Mouse (Mus musculus) embryonic facial prominence, embryonic 13.5 days (tissue): ENCODE results near the gene Hoxd12. TPM values are rescaled to one million over a fixed set of nuclear protein-coding genes. Genes with fewer than 3 reads are reported as not detected.

ENCODE experiments used
- ATAC-seq: fragments of 200-750 bp; cut with Nextera tagmentation; 2 replicates; pipeline ENCODE4 v1.8.0; 2017; ENCODE audit warnings: low read depth; ENCODE audit not compliant: insufficient number of reproducible peaks, insufficient read depth, low FRiP score, low TSS enrichment
- H3K27ac ChIP-seq: fragments of 300-500 bp; sonication (generic); 2 replicates; pipeline ENCODE4 v1.5.1; 2015; ENCODE audit warnings: moderate library complexity, mild to moderate bottlenecking, inconsistent platforms
- H3K27me3 ChIP-seq: fragments of 300-500 bp; sonication (generic); 2 replicates; pipeline ENCODE4 v1.6.1; 2015; ENCODE audit warnings: mild to moderate bottlenecking, inconsistent platforms
- H3K36me3 ChIP-seq: fragments of 300-500 bp; sonication (generic); 2 replicates; pipeline ENCODE4 v1.6.1; 2015; ENCODE audit warnings: mild to moderate bottlenecking, inconsistent platforms
- H3K4me1 ChIP-seq: fragments of 300-500 bp; sonication (generic); 2 replicates; pipeline ENCODE4 v1.6.1; 2015; ENCODE audit warnings: inconsistent platforms
- H3K4me2 ChIP-seq: fragments of 300-500 bp; sonication (generic); 2 replicates; pipeline ENCODE4 v1.6.1; 2015; ENCODE audit warnings: moderate library complexity, mild to moderate bottlenecking, inconsistent platforms
- H3K4me3 ChIP-seq: fragments of 300-500 bp; sonication (generic); 2 replicates; pipeline ENCODE4 v1.5.1; 2015; ENCODE audit warnings: mild to moderate bottlenecking, inconsistent platforms
- H3K9ac ChIP-seq: fragments of 300-500 bp; sonication (generic); 2 replicates; pipeline ENCODE4 v1.6.1; 2015; ENCODE audit warnings: mild to moderate bottlenecking, inconsistent platforms
- H3K9me3 ChIP-seq: fragments of 300-500 bp; sonication (generic); 2 replicates; pipeline ENCODE4 v1.6.1; 2016; ENCODE audit warnings: inconsistent platforms
- WGBS: fragments of 180-500 bp; shearing (Covaris S2); methylation state at CpG from one replicate; pipeline ENCODE4 v1.1.7; 2015; ENCODE audit warnings: mixed read lengths; 5-methylcytosine and 5-hydroxymethylcytosine counted together
- polyA plus RNA-seq: library from polyadenylated mRNA; unstranded; fragments of >200 nt; fragmentation: Nextera tagmentation; extraction: Ambion mirVana; gene quantifications from 2 replicates; pipeline ENCODE4 v1.2.1, GENCODE M21; 2015

The Hoxd12 gene
- polyA plus RNA-seq, 1 experiment from 2014 or later: not detected

GRCm38 (mm10) chr2:74701949-74702819, 27.4 kb downstream of the Hoxd12 start:
- H3K36me3 ChIP-seq: no peaks in the 10 kb centered on the region
- H3K9ac ChIP-seq: no peak overlapping the region
- peaks cover 24% of the 10 kb centered on the region for H3K4me1 ChIP-seq
- H3K27ac ChIP-seq: no peak overlapping the region
- H3K27me3 ChIP-seq: peaks cover 99% of the 10 kb centered on the region
- WGBS: 8% methylated on average over 17 of the region's 17 CpGs
- no peak for ATAC-seq
- H3K4me2 ChIP-seq: no peak overlapping the region
- H3K9me3 ChIP-seq: no peaks in the 10 kb centered on the region
- no peak overlapping the region for H3K4me3 ChIP-seq

GRCm38 (mm10) chr2:74702820-74703219, 28.0 kb downstream of the Hoxd12 start:
- no peak overlapping the region for H3K27ac ChIP-seq
- 13% methylated on average over 6 of the region's 6 CpGs for WGBS
- no peaks in the 10 kb centered on the region for H3K9me3 ChIP-seq
- H3K36me3 ChIP-seq: no peaks in the 10 kb centered on the region
- peaks cover 20% of the 10 kb centered on the region for H3K4me1 ChIP-seq
- peaks cover 99% of the 10 kb centered on the region for H3K27me3 ChIP-seq
- no peak overlapping the region for H3K9ac ChIP-seq
- no peak for ATAC-seq
- no peak overlapping the region for H3K4me2 ChIP-seq
- H3K4me3 ChIP-seq: no peak overlapping the region

- H3K9ac ChIP-seq: no peak overlapping the region
- ATAC-seq: no peak
- no peaks in the 10 kb centered on the region for H3K36me3 ChIP-seq
- H3K9me3 ChIP-seq: no peaks in the 10 kb centered on the region
- peaks cover 99% of the 10 kb centered on the region for H3K27me3 ChIP-seq
- peaks cover 15% of the 10 kb centered on the region for H3K4me1 ChIP-seq
- WGBS: 8% methylated on average over 10 of the region's 10 CpGs
- H3K4me3 ChIP-seq: no peak overlapping the region
- H3K27ac ChIP-seq: no peak overlapping the region
- H3K4me2 ChIP-seq: no peak overlapping the region
These were observed 28.5 kb downstream of the Hoxd12 start for GRCm38 (mm10) chr2:74703317-74703716.

GRCm38 (mm10) chr2:74703720-74704392, 29.0 kb downstream of the Hoxd12 start:
- no peak for ATAC-seq
- Histone ChIP-seq H3K27ac (no peak overlapping the region), H3K27me3 (peaks cover 99% of the 10 kb centered on the region), H3K9ac (no peak overlapping the region), H3K4me1 (peaks cover 10% of the 10 kb centered on the region), H3K36me3 (no peaks in the 10 kb centered on the region), H3K4me2 (no peak overlapping the region), H3K9me3 (no peaks in the 10 kb centered on the region), H3K4me3 (no peak overlapping the region)
- 2% methylated on average over 26 of the region's 26 CpGs for WGBS

- Histone ChIP-seq H3K4me2 (peak within 1 kb of the TSS; percentile 75), H3K27ac (no peak within 1 kb of the TSS; the same call in 1 of the 2 replicates), H3K4me3 (peak within 1 kb of the TSS; percentile 48), H3K4me1 (peaks cover 10% of the 10 kb centered on the region), H3K27me3 (peaks cover 99% of the 10 kb centered on the region), H3K9ac (peak within 1 kb of the TSS; percentile 60), H3K9me3 (no peaks in the 10 kb centered on the region), H3K36me3 (no peaks in the 10 kb centered on the region)
- ATAC-seq: no peak
- under 1% methylated on average over 40 of the region's 52 CpGs for WGBS
These were observed 29.7 kb downstream of the Hoxd12 start, which contains the start of gene Hoxd8 for GRCm38 (mm10) chr2:74704393-74704998. Gene Hoxd8, plus strand, starts transcription at chr2:74704615.

- Histone ChIP-seq H3K9me3 (no peaks in the 10 kb centered on the region), H3K4me2 (peak overlapping the region; percentile 75), H3K27ac (no peak overlapping the region; the same call in 1 of the 2 replicates), H3K4me3 (peak overlapping the region; percentile 48), H3K36me3 (no peaks in the 10 kb centered on the region), H3K4me1 (peaks cover 10% of the 10 kb centered on the region), H3K27me3 (peaks cover 99% of the 10 kb centered on the region), H3K9ac (peak overlapping the region; percentile 60)
- ATAC-seq: no peak
- under 1% methylated on average over 53 of the region's 66 CpGs for WGBS
These were observed 30.2 kb downstream of the Hoxd12 start for GRCm38 (mm10) chr2:74704999-74705466.

- WGBS: under 1% methylated on average over 78 of the region's 85 CpGs
- Histone ChIP-seq H3K9ac (peak overlapping the region; percentile 60), H3K27me3 (peaks cover 99% of the 10 kb centered on the region), H3K4me2 (peak overlapping the region; percentile 75), H3K4me3 (peak overlapping the region; percentile 48), H3K36me3 (no peaks in the 10 kb centered on the region), H3K27ac (no peak overlapping the region), H3K9me3 (no peaks in the 10 kb centered on the region), H3K4me1 (peaks cover 10% of the 10 kb centered on the region)
- ATAC-seq: no peak
These were observed 30.8 kb downstream of the Hoxd12 start for GRCm38 (mm10) chr2:74705467-74706089.

GRCm38 (mm10) chr2:74706393-74706960, 31.7 kb downstream of the Hoxd12 start:
- no peak overlapping the region for H3K27ac ChIP-seq
- H3K9ac ChIP-seq: no peak overlapping the region
- peaks cover 99% of the 10 kb centered on the region for H3K27me3 ChIP-seq
- H3K9me3 ChIP-seq: no peaks in the 10 kb centered on the region
- H3K4me3 ChIP-seq: no peak overlapping the region
- ATAC-seq: no peak
- no peaks in the 10 kb centered on the region for H3K36me3 ChIP-seq
- WGBS: 4% methylated on average over 13 of the region's 13 CpGs
- no peak overlapping the region for H3K4me2 ChIP-seq
- H3K4me1 ChIP-seq: peaks cover 10% of the 10 kb centered on the region

GRCm38 (mm10) chr2:74707599-74707998, 32.8 kb downstream of the Hoxd12 start:
- Histone ChIP-seq H3K9me3 (no peaks in the 10 kb centered on the region), H3K27ac (no peak overlapping the region), H3K4me1 (peaks cover 17% of the 10 kb centered on the region), H3K9ac (no peak overlapping the region), H3K4me3 (no peak overlapping the region), H3K27me3 (peaks cover 99% of the 10 kb centered on the region), H3K36me3 (no peaks in the 10 kb centered on the region), H3K4me2 (no peak overlapping the region)
- 9% methylated on average over 7 of the region's 7 CpGs for WGBS
- no peak for ATAC-seq

- Histone ChIP-seq H3K9me3 (no peaks in the 10 kb centered on the region), H3K9ac (no peak overlapping the region), H3K4me2 (no peak overlapping the region), H3K4me1 (peaks cover 17% of the 10 kb centered on the region), H3K27ac (no peak overlapping the region), H3K36me3 (no peaks in the 10 kb centered on the region), H3K27me3 (peaks cover 99% of the 10 kb centered on the region), H3K4me3 (no peak overlapping the region)
- ATAC-seq: no peak
- 6% methylated on average over 4 of the region's 4 CpGs for WGBS
These were observed 33.9 kb downstream of the Hoxd12 start for GRCm38 (mm10) chr2:74708676-74709075.
